Mouse (Mus musculus): ENCODE measurements around the gene Hist1h4d. TPM values are rescaled to one million over a fixed set of nuclear protein-coding genes. Genes with fewer than 3 reads are reported as not detected.
A peak's percentile ranks its signal among the peaks of the same experiment; 100 is the strongest.
"Not testable (repeated sequence)": the region's sequence is repeated elsewhere in the genome, so short reads cannot be mapped to it uniquely, and the experiment has no call there.

Hist1h4d gene
- total RNA-seq, 2 experiments from 2014 or later, result 33.6 to 46.4 TPM

DNA sequence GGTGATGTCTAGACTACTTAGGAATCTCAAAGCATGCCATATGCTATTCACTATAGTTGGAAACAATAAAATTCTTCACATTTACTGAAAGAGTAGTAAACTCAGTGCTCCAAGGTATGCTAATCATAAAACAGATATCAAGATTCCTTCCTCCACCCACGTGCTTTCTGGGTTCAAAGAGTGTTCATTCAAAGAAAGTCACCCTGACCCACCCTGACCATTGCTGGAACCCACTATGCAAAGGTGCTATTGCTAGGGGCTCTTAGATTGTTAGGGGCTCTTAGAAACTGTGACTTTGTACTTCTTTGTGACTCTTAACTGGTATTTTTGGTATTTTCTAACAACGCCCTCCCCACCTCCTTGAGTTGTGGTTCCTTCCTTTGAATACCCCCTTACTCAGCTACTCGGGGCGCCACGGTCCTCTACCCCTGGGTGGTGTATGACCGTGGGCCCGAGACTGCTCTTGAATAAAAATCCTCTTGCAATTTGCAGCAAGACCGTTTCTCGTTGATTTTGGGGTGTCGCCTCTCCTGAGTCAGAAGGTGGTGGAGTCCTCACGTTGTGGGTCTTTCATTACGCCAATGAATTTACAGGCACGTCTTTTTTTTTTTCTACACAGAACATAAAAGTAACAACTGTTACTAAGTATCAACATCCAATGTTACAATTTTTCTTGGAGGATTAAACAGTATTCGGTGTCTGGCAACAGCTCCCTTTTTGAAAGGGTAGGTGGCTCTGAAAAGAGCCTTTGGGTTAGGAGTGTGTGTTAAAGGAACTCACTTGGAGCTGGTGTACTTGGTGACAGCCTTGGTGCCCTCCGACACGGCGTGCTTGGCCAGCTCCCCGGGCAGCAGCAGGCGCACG lies 8.1 kb upstream of the Hist1h4d start:
- DNase-seq (ENCODE audit: low spot score), result not testable (repeated sequence)

DNA sequence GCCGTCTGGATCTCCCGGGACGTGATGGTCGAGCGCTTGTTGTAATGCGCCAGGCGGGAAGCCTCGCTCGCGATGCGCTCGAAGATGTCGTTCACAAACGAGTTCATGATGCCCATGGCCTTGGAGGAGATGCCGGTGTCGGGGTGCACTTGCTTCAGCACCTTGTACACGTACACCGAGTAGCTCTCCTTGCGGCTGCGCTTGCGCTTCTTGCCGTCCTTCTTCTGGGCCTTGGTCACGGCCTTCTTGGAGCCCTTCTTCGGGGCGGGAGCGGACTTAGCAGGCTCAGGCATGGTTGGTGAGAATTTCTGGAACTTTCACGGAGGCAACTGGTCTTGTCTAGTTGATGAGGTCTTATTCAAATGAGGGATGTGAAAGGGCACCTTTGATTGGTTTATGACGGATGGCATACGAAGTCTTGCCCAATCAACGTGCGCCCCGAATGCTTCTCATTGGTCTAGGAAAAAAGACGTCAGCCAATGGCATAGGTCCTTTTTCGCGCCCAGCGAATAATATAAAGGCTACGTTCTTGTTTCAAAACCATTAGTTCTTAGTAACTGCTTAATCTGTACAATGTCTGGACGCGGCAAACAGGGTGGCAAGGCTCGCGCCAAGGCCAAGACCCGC lies 7.4 kb upstream of the Hist1h4d start, which contains the start of the genes Hist1h2bf and Hist1h2ad:
TSS of gene Hist1h2bf (minus strand) at position 299 of the 627 bp plus-strand sequence.
TSS of gene Hist1h2ad (plus strand) at position 484 of the 627 bp plus-strand sequence.
- DNase-seq (ENCODE audit: low spot score), result peak; percentile 64

DNA sequence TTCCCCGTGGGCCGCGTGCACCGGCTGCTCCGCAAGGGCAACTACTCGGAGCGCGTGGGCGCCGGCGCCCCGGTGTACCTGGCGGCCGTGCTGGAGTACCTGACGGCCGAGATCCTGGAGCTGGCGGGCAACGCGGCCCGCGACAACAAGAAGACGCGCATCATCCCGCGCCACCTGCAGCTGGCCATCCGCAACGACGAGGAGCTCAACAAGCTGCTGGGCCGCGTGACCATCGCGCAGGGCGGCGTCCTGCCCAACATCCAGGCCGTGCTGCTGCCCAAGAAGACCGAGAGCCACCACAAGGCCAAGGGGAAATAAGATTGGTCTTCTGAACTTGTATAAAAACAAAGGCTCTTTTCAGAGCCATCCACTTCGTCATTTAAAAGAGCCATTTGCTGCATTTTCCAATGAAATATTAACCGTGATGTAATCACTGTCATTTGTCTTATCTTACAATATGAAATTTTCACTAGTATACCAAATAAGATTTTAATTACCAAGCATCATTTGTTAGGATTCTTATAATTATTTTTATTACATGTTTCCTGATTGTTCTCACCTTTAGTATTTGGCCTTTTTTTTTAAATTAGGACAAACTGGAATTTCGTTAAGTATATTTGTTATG lies 6.7 kb upstream of the Hist1h4d start:
- not testable (repeated sequence) for DNase-seq (ENCODE audit: low spot score)

DNA sequence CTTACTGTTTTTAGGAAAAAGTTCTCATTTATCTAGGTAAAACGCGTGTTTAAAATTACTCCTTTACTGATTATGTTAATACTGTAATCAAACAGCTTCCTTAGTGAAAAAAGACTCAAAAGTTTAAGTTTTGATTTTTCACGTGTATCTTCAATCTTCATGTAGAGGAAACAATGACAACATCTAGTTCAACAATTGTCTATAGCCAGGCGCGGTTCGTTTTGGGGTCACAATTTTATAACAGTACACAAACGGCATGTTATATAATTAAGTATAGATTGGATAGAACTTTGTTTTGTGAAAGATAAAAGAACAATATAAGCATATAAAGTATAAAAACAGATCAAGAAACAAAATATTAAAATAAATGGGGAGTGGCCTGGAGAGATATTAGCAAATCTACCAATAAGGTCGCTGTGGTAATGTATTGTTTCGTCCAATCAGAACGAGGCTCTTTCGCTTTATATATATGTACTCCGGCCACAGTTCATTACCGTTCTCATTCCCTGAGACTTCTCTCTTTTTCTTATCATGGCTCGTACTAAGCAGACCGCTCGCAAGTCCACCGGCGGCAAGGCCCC lies 6.0 kb upstream of the Hist1h4d start, which contains the start of gene Hist1h3d:
TSS of gene Hist1h3d (plus strand) at position 493 of the 581 bp plus-strand sequence.
- no peak for DNase-seq (ENCODE audit: low spot score)

DNA sequence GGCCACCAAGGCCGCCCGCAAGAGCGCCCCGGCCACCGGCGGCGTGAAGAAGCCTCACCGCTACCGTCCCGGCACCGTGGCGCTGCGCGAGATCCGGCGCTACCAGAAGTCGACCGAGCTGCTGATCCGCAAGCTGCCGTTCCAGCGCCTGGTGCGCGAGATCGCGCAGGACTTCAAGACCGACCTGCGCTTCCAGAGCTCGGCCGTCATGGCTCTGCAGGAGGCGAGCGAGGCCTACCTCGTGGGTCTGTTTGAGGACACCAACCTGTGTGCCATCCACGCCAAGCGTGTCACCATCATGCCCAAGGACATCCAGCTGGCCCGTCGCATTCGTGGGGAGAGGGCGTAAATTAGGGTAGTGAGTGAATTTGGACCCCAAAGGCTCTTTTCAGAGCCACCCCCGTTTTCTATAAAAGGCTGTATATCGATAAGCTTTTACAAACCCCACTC lies 5.5 kb upstream of the Hist1h4d start:
- DNase-seq (ENCODE audit: low spot score), result not testable (repeated sequence)

DNA sequence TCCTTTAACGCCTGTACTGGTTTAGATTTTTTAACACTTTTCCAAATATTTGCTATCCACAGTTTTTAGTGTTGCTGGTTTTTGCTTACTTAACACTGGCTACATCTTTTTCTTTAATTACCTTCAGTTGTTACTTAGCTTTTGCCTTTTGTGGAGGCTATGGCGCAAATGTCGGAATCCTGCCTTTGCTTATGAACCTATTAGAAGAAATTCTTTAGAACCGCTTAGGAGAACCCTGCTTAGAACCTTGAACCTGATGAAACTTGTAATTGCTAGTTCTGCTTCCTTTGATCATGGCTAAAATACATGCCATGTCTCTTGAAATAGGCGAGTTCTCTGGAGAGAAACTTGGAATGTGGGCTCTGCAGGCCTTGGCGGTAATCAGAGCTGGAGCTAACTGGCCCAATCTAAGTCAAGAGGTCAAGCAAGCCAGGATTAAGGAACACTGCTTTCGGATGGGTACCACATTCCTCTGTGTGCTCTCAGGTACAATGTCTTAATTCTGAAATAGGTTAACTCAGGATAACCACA lies 5.0 kb upstream of the Hist1h4d start:
- no peak for DNase-seq (ENCODE audit: low spot score)

DNA sequence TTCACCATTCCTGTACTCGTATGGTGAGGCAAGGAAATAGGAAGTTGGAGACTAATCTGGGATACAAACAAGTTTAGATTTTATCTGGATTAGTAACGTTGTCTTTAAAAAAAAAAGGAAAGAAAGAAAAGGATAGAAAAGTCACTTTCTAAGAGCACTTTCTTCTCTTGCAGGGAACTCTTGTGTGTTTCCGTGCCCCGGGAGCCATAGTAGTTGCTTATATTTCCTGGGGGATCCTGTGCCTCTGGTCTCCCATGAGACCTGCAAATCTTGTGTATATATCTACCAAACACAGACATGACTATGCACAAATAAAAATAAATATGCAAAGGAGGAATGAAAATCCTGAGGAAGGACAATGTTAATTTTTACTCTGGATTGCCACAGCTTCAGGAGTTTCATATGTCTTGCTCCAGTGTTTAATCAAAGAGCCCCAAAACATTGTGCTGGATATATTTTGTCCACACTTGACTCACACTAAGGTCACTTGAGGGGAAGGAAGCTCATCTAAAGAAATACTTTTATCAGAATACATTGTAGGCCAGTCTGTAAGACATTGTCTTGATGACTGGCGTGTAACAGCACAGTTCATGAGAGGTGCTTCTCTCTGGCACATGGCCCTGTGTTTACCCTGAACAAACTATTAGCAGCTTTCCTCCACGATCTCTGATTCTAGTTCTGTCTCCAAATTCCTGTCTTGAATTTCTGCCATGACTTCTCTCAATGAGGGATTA lies 4.3 kb upstream of the Hist1h4d start:
- DNase-seq (ENCODE audit: low spot score), result no peak

DNA sequence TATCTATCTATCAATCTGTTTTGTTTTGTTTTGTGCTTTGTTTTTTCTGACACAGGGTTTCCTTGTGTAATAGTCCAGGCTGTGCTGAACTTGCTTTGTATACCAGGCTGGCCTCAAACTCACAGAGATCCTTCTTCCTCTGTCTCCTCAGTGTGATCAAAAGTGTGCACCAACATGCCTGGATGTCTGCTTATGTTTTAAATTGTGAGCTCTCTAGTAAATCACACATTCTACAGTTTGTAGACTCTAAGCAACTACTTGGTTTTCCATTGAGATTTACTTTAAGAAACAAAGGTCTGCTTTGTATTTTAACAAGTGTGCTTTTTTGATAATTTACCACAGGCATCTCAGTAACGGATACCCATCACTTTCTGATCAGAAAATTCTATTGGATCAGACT lies 3.6 kb upstream of the Hist1h4d start:
- no peak for DNase-seq (ENCODE audit: low spot score)

DNA sequence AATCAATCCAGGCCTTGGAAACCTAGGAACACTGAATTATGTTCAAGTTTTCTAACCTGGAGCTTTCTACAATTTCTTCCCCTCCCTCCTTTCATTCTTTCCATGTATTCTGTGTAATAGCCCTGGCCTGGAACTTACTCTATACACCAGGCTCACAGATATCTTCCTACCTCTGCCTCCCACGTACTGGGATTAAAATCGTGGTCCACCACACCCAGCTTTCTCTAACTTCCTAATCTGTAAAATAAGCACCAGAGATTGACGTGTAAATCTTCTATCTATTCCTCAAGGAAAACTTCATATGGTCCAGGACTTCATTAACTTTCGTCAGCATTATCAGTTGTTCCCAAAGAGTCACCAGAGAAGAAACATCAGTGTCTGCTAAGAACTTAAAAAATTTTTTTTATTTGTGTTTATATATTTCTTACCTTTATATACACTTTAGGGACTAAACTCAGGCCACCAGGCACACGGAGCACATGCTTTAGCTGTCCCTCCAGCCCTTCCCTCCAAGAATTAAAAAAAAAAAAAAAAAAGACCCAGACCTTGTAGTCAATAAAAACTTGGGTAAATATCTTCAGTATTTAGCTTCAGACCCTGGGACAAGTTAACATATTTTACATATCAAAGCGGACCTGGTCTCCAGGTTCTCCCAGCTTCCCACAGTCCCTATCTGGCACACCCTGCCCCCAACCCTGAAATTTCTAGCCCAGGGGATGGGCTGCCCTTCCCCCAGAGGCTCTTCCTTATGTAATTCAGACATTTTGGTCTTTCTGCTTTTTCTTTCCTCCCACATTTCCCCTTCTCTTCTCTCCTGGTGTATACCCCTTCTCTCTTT lies 1.0 kb downstream of the Hist1h4d start:
- no peak for DNase-seq (ENCODE audit: low spot score)

DNA sequence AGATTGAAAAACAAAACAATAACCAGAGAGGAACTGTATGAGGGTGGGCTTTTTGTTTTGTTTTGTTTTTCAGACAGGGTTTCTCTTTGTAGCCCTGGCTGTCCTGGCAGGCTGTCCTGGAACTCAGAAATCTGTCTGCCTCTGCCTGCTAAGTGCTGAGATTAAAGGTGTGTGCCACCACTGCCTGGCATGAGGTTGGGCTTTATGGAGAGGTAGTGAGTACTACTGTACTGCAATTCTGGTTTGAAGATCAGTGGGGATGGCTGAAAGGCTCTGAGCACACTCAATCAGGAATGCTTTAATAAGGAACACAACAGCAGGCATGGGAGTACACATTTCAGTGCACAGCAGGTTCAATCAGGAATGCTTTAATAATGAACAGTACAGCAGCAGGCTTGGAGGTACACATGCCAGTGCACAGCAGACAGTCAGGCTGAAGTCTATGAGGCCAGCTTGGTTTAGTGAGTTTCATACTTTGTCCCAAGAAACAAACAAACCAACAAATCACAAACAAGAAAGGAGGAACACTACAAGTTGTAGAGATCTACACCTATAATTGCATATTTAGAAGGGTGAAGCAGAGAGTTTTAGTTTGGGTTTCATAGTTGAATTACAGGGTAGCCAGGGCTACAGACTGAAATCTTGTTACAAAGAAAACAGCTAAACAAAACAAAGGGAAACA lies 2.1 kb downstream of the Hist1h4d start:
- DNase-seq (ENCODE audit: low spot score), result no peak

DNA sequence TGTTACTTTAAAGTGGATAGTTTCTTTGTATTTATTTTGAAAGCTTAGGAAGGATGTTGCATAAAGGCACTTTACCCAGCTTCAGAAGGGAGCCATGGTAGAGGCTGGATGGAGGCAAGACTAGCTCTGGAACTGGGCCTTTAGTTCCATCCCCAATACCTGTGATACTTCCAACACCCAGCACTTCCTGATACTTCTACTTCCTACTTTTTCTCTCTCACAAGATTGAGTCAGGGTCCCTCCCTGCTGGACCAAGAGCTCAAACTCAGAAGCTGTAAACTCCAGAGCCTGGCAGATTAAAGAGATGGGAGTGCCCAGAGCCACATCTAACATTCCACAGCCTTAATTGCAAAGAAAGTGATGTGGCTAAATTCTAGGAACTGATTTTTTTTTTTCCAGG lies 2.9 kb downstream of the Hist1h4d start:
- DNase-seq (ENCODE audit: low spot score), result no peak

DNA sequence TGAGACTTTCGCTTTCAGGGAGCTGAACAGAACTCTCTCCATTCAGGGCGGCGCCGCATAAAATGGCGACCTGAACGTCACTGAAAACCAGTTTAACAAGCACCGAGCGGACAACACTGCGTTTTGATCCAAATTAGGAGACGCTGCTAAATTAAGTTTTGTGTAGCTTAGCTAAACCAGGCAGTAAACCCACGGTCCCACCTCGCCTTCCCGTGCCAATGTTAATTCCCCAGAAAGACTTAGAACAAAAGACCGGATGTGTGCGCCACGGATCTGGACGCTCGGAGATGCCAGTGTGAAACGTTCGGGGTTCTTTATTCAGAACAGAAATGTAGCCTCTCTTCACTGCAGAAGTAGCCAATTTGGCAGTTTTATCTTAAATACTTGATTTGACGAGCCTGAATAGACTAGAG lies 3.6 kb downstream of the Hist1h4d start:
- DNase-seq (ENCODE audit: low spot score), result peak; percentile 62

DNA sequence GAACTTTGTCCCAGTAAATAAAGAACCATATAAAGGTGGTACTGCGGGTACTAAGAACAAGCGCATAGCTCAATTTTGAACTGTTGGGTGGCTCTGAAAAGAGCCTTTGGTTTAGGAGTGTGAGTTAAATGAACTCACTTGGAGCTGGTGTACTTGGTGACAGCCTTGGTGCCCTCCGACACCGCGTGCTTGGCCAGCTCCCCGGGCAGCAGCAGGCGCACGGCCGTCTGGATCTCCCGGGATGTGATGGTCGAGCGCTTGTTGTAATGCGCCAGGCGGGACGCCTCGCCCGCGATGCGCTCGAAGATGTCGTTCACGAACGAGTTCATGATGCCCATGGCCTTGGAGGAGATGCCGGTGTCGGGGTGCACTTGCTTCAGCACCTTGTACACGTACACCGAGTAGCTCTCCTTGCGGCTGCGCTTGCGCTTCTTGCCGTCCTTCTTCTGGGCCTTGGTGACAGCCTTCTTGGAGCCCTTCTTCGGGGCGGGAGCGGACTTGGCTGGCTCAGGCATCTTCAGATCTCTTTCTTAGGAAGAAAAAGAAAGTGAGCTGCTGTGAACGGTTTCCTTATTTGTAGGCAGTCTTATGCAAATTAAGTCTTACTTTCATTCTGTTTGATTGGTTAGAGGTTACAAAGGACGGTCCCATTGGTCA lies 4.2 kb downstream of the Hist1h4d start:
- DNase-seq (ENCODE audit: low spot score), result peak; percentile 72

DNA sequence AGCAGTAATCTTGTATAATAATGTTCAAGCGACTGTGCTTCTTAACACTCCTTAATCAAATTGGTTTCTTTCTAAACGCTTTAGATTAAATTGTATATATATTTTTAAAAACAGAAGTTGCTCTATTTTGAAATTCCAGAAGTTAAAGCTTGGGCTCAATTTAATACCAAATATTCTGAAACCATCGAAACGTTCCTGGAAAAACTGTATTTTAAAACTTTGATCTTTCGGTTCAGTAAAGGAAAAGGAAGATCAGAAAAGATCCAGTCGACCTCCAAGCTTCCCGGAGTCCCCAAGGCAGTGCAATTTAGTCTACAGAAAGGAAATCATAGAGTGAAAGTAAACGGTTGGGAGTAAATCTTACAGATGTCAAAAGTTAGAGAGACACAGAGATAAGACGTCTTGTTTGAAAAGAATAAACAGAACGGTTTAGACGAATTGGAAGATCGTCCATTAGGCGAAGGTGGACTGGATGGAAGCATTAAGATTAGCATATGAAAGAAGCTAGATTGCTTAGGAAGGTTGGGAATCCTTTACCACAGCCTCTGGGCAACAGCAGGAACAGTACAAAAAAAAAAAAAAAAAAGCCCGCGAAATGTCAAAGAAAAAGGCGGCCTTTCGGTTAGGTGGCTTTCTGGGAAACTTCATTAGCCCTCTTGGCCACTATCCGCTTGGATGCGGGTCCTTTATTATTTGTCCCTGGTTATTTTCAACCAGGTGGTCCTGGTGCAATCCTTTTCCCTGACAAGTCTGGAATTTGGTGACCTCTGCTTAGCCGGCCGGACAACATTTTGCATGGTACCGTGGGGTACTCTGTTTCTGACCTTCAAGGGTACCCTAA lies 4.9 kb downstream of the Hist1h4d start:
- no peak for DNase-seq (ENCODE audit: low spot score)

DNA sequence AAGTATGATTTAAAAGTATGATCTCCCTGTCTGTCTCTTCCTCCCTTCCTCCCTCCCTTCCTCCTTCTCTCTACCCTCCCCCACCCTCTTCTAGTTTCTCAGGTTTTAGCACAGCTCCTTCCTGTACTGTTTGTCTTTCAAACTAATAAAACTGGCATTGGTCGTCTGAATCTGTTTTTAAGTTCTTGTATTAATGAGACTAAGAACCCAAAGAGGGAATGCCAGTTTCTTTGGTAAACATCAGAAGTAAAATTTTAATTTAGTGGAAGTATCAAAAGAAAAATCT lies 5.5 kb downstream of the Hist1h4d start:
- no peak for DNase-seq (ENCODE audit: low spot score)

DNA sequence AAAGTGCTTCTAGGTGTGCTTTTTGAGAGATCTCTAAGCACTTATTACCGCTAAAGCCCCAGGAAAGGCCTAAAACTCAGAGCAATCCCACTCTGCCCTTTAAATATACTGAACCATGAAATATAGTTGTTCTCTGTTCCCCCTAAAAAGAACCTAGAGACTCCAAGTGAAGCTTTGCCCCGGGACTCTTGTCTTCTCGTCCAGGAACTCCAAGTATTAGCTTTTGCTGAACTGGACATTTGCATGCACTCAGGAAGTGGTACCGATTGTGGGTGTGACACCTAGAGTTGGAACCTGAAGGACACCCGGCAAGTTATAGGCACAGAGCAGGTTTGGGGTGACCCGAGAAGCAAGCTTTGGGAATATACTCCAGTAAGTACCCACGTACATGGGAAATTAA lies 9.8 kb downstream of the Hist1h4d start:
- no peak for DNase-seq (ENCODE audit: low spot score)

DNA sequence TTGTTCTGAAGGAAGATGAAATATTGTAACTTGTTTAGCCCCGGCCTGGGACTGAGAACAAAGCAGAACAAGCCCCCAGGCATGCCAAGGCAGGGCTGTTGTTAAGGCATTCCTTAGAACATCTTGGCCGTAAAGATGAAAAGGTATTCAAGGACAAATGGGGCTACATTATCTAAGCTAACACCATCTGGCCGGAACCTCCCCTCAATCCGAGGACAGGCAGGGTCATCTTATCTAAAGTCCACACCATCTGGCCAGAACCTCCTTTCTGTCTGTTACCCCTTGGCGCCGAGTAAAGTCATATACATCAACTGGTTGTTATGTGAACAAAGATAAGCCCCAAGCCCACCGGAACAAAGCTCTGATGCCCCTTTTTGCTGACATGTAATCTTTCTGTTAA lies 10.5 kb downstream of the Hist1h4d start:
- not testable (repeated sequence) for DNase-seq (ENCODE audit: low spot score)

DNA sequence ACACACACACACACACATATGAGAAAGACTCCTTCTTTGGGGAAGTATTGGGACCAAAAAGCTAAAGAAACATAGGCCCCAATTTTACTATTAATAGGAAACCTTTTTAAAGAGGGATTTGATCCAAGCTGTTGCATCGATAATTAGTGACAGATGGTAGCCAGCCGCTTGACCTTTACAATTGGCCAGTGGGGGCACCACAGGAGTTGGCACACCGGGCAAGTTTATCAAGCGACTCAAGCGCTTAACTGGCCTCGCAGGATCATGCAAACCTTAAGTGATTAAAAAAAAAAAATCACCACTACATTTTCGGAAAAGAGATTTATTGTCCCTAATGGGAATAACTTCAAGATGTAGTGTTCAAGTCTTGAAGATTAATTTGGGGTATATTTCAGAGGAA lies 11.2 kb downstream of the Hist1h4d start:
- no peak for DNase-seq (ENCODE audit: low spot score)

Measured in gastrocnemius, adult 18-20 months (tissue).